Comparison of ENCODE assay signal across 17 mouse cellular contexts in genomic region chr4:83468208-83468607, GRCm38 (mm10). TPM values are rescaled to one million over a fixed set of nuclear protein-coding genes. Genes with fewer than 3 reads are reported as not detected.
DNase-seq lines count a peak whose midpoint lies in the region; ATAC-seq and TF ChIP-seq lines count a peak whose summit lies in the region.
"Had no signal": no experiment of that assay in that cellular context is flagged by ENCODE, and none has a peak within 500 bp of the region (broad histone marks: within the 10 kb centered on the region; RNA-seq: fewer than 3 reads in every experiment).

No protein-coding gene starts in this region.

- H3K4me3 ChIP-seq in forebrain, embryonic 11.5 days (ENCODE audit: low read depth, low read length): no peak overlapping the region
- H3K4me3 ChIP-seq in forebrain, embryonic 13.5 days: no peak overlapping the region
- H3K4me3 ChIP-seq in midbrain, embryonic 12.5 days: no peak overlapping the region
- H3K4me3 ChIP-seq in midbrain, embryonic 10.5 days: no peak overlapping the region
- no peak overlapping the region for H3K4me3 ChIP-seq in ES-E14 (ENCODE audit: insufficient read depth in 1 of 2, low read depth in 1 of 2, low read length in 2 of 2, poor library complexity in 1 of 2, severe bottlenecking in 1 of 2)
- no peak overlapping the region for H3K4me3 ChIP-seq in midbrain, embryonic 15.5 days
- H3K4me3 ChIP-seq: embryonic facial prominence, embryonic 12.5 days; erythroblast, embryonic 14.5 days; limb, embryonic 13.5 days; liver, embryonic 13.5 days; lung, embryonic 15.5 days had no signal

- no peak overlapping the region for H3K9ac ChIP-seq in forebrain, embryonic 11.5 days (ENCODE audit: low read length)
- H3K9ac ChIP-seq in forebrain, embryonic 13.5 days: no peak overlapping the region
- no peak overlapping the region for H3K9ac ChIP-seq in midbrain, embryonic 12.5 days (replicated peaks)
- no peak overlapping the region for H3K9ac ChIP-seq in ES-E14 (ENCODE audit: insufficient read depth, low read depth, low read length, poor library complexity, severe bottlenecking)
- H3K9ac ChIP-seq in midbrain, embryonic 15.5 days: no peak overlapping the region
- H3K9ac ChIP-seq: embryonic facial prominence, embryonic 12.5 days; limb, embryonic 13.5 days; liver, embryonic 13.5 days; lung, embryonic 15.5 days had no signal

- intact Hi-C loops in heart, postnatal 10 days (cut with DNase I): no loop called here

- ATAC-seq in forebrain, embryonic 11.5 days (replicated peaks; ENCODE audit: low FRiP score): 0 out of 2 replicates have a peak, but pooled peaks have one; percentile 55
- ATAC-seq in forebrain, embryonic 13.5 days: no peak
- 0 out of 2 replicates have a peak, but pooled peaks have one; percentile 38 for ATAC-seq in midbrain, embryonic 12.5 days (ENCODE audit: low FRiP score, low read depth)
- peak; percentile 57; the same call in 1 of the 2 replicates for ATAC-seq in midbrain, embryonic 15.5 days (replicated peaks)
- ATAC-seq: intestine, postnatal 0 days had no signal

- in situ Hi-C loops in ES-E14 (cut with MboI; ENCODE audit: low sequenced_read_pairs in 2 of 2, unreplicated experiment in 2 of 2): no loop called here

- H3K4me1 ChIP-seq in forebrain, embryonic 11.5 days (replicated peaks; ENCODE audit: control insufficient read depth, insufficient read depth, low read length): no peaks in the 10 kb centered on the region
- 0 out of 2 replicates have a peak, but pooled peaks cover 3% of the 10 kb centered on the region for H3K4me1 ChIP-seq in forebrain, embryonic 13.5 days
- no peaks in the 10 kb centered on the region for H3K4me1 ChIP-seq in midbrain, embryonic 12.5 days
- H3K4me1 ChIP-seq in midbrain, embryonic 10.5 days: peaks cover 4% of the 10 kb centered on the region
- no peaks in the 10 kb centered on the region for H3K4me1 ChIP-seq in ES-E14 (ENCODE audit: control insufficient read depth in 2 of 2, insufficient read depth in 2 of 2, low read length in 2 of 2, poor library complexity in 1 of 2)
- 0 out of 2 replicates have a peak, but pooled peaks cover 4% of the 10 kb centered on the region for H3K4me1 ChIP-seq in midbrain, embryonic 15.5 days
- H3K4me1 ChIP-seq: embryonic facial prominence, embryonic 12.5 days; limb, embryonic 13.5 days; liver, embryonic 13.5 days; lung, embryonic 15.5 days had no signal

- no peak for DNase-seq in forebrain, embryonic 11.5 days (ENCODE audit: low spot score)
- DNase-seq in midbrain, embryonic 10.5 days (ENCODE audit: low spot score): no peak
- DNase-seq in ES-E14 (ENCODE audit: low read depth, low spot score): peak; percentile 16
- DNase-seq in heart, postnatal 10 days: no peak
- DNase-seq: adrenal gland, adult 2 months; liver, embryonic 13.5 days; thymus, postnatal 14 days had no signal

- 70% methylated on average over 3 of the region's 3 CpGs for WGBS in forebrain, embryonic 11.5 days
- 67% methylated on average over 3 of the region's 3 CpGs for WGBS in forebrain, embryonic 13.5 days
- 59% methylated on average over 3 of the region's 3 CpGs for WGBS in midbrain, embryonic 12.5 days
- 73% methylated on average over 3 of the region's 3 CpGs for WGBS in midbrain, embryonic 10.5 days
- WGBS in midbrain, embryonic 15.5 days: 55% methylated on average over 3 of the region's 3 CpGs

- peaks cover 14% of the 10 kb centered on the region for H3K36me3 ChIP-seq in forebrain, embryonic 11.5 days (ENCODE audit: control insufficient read depth, insufficient read depth, low read length)
- peaks cover 85% of the 10 kb centered on the region for H3K36me3 ChIP-seq in forebrain, embryonic 13.5 days (ENCODE audit: poor library complexity, severe bottlenecking)
- peaks cover 80% of the 10 kb centered on the region for H3K36me3 ChIP-seq in midbrain, embryonic 12.5 days
- H3K36me3 ChIP-seq in midbrain, embryonic 10.5 days: peaks cover 99% of the 10 kb centered on the region
- peaks cover 35% of the 10 kb centered on the region for H3K36me3 ChIP-seq in ES-E14 (ENCODE audit: control insufficient read depth, insufficient read depth, low read length, poor library complexity, severe bottlenecking)
- peaks cover 42% of the 10 kb centered on the region for H3K36me3 ChIP-seq in midbrain, embryonic 15.5 days (replicated peaks)

- H3K27ac ChIP-seq in forebrain, embryonic 11.5 days (ENCODE audit: low read depth, low read length): no peak overlapping the region
- no peak overlapping the region for H3K27ac ChIP-seq in forebrain, embryonic 13.5 days
- 0 out of 2 replicates have a peak overlapping the region, but pooled peaks have one; percentile 25 for H3K27ac ChIP-seq in midbrain, embryonic 12.5 days (replicated peaks)
- no peak overlapping the region for H3K27ac ChIP-seq in midbrain, embryonic 10.5 days (replicated peaks)
- no peak overlapping the region for H3K27ac ChIP-seq in ES-E14 (ENCODE audit: insufficient read depth, low read depth, low read length, poor library complexity, severe bottlenecking)
- H3K27ac ChIP-seq in midbrain, embryonic 15.5 days: 0 out of 2 replicates have a peak overlapping the region, but pooled peaks have one; percentile 38
- H3K27ac ChIP-seq: embryonic facial prominence, embryonic 12.5 days; kidney, postnatal 0 days; limb, embryonic 13.5 days; liver, embryonic 13.5 days; lung, embryonic 15.5 days; macrophage had no signal

- no peaks in the 10 kb centered on the region for H3K9me3 ChIP-seq in forebrain, embryonic 11.5 days (ENCODE audit: control insufficient read depth, low read length)
- H3K9me3 ChIP-seq in forebrain, embryonic 13.5 days (replicated peaks): no peaks in the 10 kb centered on the region
- H3K9me3 ChIP-seq in midbrain, embryonic 12.5 days: no peaks in the 10 kb centered on the region
- H3K9me3 ChIP-seq in midbrain, embryonic 10.5 days (replicated peaks): no peaks in the 10 kb centered on the region
- H3K9me3 ChIP-seq in ES-E14 (ENCODE audit: control insufficient read depth, insufficient read depth, low read depth, low read length): no peaks in the 10 kb centered on the region
- H3K9me3 ChIP-seq in midbrain, embryonic 15.5 days: no peaks in the 10 kb centered on the region
- H3K9me3 ChIP-seq: embryonic facial prominence, embryonic 12.5 days; limb, embryonic 13.5 days; liver, embryonic 13.5 days; lung, embryonic 15.5 days had no signal

- H3K4me2 ChIP-seq in forebrain, embryonic 11.5 days (ENCODE audit: low read depth, low read length, severe bottlenecking): no peak overlapping the region
- no peak overlapping the region for H3K4me2 ChIP-seq in forebrain, embryonic 13.5 days
- H3K4me2 ChIP-seq in midbrain, embryonic 12.5 days (replicated peaks): no peak overlapping the region
- H3K4me2 ChIP-seq in midbrain, embryonic 15.5 days: no peak overlapping the region
- H3K4me2 ChIP-seq: embryonic facial prominence, embryonic 12.5 days; limb, embryonic 13.5 days; liver, embryonic 13.5 days; lung, embryonic 15.5 days had no signal

- H3K27me3 ChIP-seq in forebrain, embryonic 11.5 days (ENCODE audit: control insufficient read depth, insufficient read depth, low read length): no peaks in the 10 kb centered on the region
- H3K27me3 ChIP-seq in forebrain, embryonic 13.5 days: no peaks in the 10 kb centered on the region
- H3K27me3 ChIP-seq in midbrain, embryonic 12.5 days: no peaks in the 10 kb centered on the region
- no peaks in the 10 kb centered on the region for H3K27me3 ChIP-seq in midbrain, embryonic 10.5 days (ENCODE audit: low read depth, poor library complexity, severe bottlenecking)
- no peaks in the 10 kb centered on the region for H3K27me3 ChIP-seq in midbrain, embryonic 15.5 days (replicated peaks)
- H3K27me3 ChIP-seq: embryonic facial prominence, embryonic 12.5 days; limb, embryonic 13.5 days; liver, embryonic 13.5 days; lung, embryonic 15.5 days had no signal

TF ChIP-seq in ES-E14, 5 proteins besides CTCF, POLR2A, EP300 and RAD21:
- TF ChIP-seq ZC3H11A (IDR thresholded peaks at IDR 0.05; ENCODE audit: borderline replicate concordance, low read depth, low read length) (no peak), HCFC1 (IDR thresholded peaks at IDR 0.05; ENCODE audit: borderline replicate concordance, insufficient read depth, low read length) (no peak)

RNA-seq across cellular contexts. Expression of gene Psip1, which starts 18.1 kb away (rescaled TPM):
- 471 and 480 TPM in 2 replicates for polyA plus RNA-seq in forebrain, embryonic 11.5 days (2014; fragmentation: Nextera tagmentation; extraction: Ambion mirVana)
- polyA plus RNA-seq in forebrain, embryonic 13.5 days (2015; fragmentation: Nextera tagmentation; extraction: Ambion mirVana): 345 and 371 TPM in 2 replicates
- polyA plus RNA-seq in midbrain, embryonic 12.5 days (2016; fragmentation: Nextera tagmentation; extraction: Ambion mirVana): 449 and 520 TPM in 2 replicates
- polyA plus RNA-seq in midbrain, embryonic 10.5 days (2016; fragmentation: Nextera tagmentation; extraction: Ambion mirVana): 302 and 314 TPM in 2 replicates
- 86.0 and 90.5 TPM in 2 replicates for total RNA-seq in ES-E14 (2012; rRNA removed)
- polyA plus RNA-seq in midbrain, embryonic 15.5 days (2015; fragmentation: Nextera tagmentation; extraction: Ambion mirVana): 253 and 273 TPM in 2 replicates
- 10 to 100 TPM; 37.4 to 37.7 TPM for total RNA-seq in heart, postnatal 10 days (2021)

RNA-seq across cellular contexts. Expression of gene Snapc3, which starts 50.7 kb away (rescaled TPM):
- 72.1 and 73.4 TPM in 2 replicates for polyA plus RNA-seq in forebrain, embryonic 11.5 days (2014; fragmentation: Nextera tagmentation; extraction: Ambion mirVana)
- 90.3 and 93.4 TPM in 2 replicates for polyA plus RNA-seq in forebrain, embryonic 13.5 days (2015; fragmentation: Nextera tagmentation; extraction: Ambion mirVana)
- 80.1 and 85.6 TPM in 2 replicates for polyA plus RNA-seq in midbrain, embryonic 12.5 days (2016; fragmentation: Nextera tagmentation; extraction: Ambion mirVana)
- 57.7 and 63.9 TPM in 2 replicates for polyA plus RNA-seq in midbrain, embryonic 10.5 days (2016; fragmentation: Nextera tagmentation; extraction: Ambion mirVana)
- 41.9 and 47.8 TPM in 2 replicates for total RNA-seq in ES-E14 (2012; rRNA removed)
- 75.1 and 75.3 TPM in 2 replicates for polyA plus RNA-seq in midbrain, embryonic 15.5 days (2015; fragmentation: Nextera tagmentation; extraction: Ambion mirVana)
- total RNA-seq in heart, postnatal 10 days (2021): 10 to 100 TPM; 24.0 to 25.6 TPM

RNA-seq across cellular contexts. Expression of gene Ccdc171, which starts 57.1 kb away (rescaled TPM):
- 5.4 and 5.5 TPM in 2 replicates for polyA plus RNA-seq in forebrain, embryonic 11.5 days (2014; fragmentation: Nextera tagmentation; extraction: Ambion mirVana)
- polyA plus RNA-seq in forebrain, embryonic 13.5 days (2015; fragmentation: Nextera tagmentation; extraction: Ambion mirVana): 5.5 and 5.7 TPM in 2 replicates
- polyA plus RNA-seq in midbrain, embryonic 12.5 days (2016; fragmentation: Nextera tagmentation; extraction: Ambion mirVana): 6.3 and 6.4 TPM in 2 replicates
- 4.3 and 5.1 TPM in 2 replicates for polyA plus RNA-seq in midbrain, embryonic 10.5 days (2016; fragmentation: Nextera tagmentation; extraction: Ambion mirVana)
- 3.5 and 5.8 TPM in 2 replicates for total RNA-seq in ES-E14 (2012; rRNA removed)
- 3.9 and 4.2 TPM in 2 replicates for polyA plus RNA-seq in midbrain, embryonic 15.5 days (2015; fragmentation: Nextera tagmentation; extraction: Ambion mirVana)
- 1 to 10 TPM; 1.1 to 1.7 TPM for total RNA-seq in heart, postnatal 10 days (2021)
- polyA plus RNA-seq: erythroblast, embryonic 14.5 days had no signal

Comparison
In these comparisons a context has a peak if more than half of its experiments do, and no peak if none do; other contexts are left out.
1. H3K27ac ChIP-seq: peak in midbrain, embryonic 12.5 days (single experiment) and midbrain, embryonic 15.5 days (single experiment); none in forebrain, embryonic 11.5 days (single experiment), forebrain, embryonic 13.5 days (single experiment), midbrain, embryonic 10.5 days (single experiment) and ES-E14 (single experiment).